Mouse (Mus musculus) myocyte (in vitro differentiated cells): Measurements from ENCODE around the gene C4b. TPM values are rescaled to one million over a fixed set of nuclear protein-coding genes. Genes with fewer than 3 reads are reported as not detected.
"Not testable (repeated sequence)": the region's sequence is repeated elsewhere in the genome, so short reads cannot be mapped to it uniquely, and the experiment has no call there.

Source experiments
- H3K27me3 ChIP-seq: one replicate; pipeline ENCODE4 v1.6.1; 2011; ENCODE audit not compliant: control insufficient read depth, insufficient read depth, insufficient read length
- H3K36me3 ChIP-seq: one replicate; pipeline ENCODE4 v1.6.1; 2011; ENCODE audit not compliant: control insufficient read depth, insufficient read depth
- H3K4me2 ChIP-seq: one replicate; pipeline ENCODE4 v1.6.1; 2011; ENCODE audit warnings: low read depth, control low read depth
- H3K4me3 ChIP-seq: one replicate; pipeline ENCODE4 v1.5.1; 2011; ENCODE audit warnings: mild to moderate bottlenecking, control low read depth, moderate library complexity
- H3K79me2 ChIP-seq: one replicate; pipeline ENCODE4 v1.6.1; 2011; ENCODE audit not compliant: control insufficient read depth, insufficient read depth
- H3ac ChIP-seq: one replicate; pipeline ENCODE4 v1.6.1; 2011; ENCODE audit not compliant: control insufficient read depth, insufficient read length
- CEBPB ChIP-seq: IDR thresholded peaks from 2 replicates; pipeline ENCODE4 v1.6.1; 2011; ENCODE audit warnings: mild to moderate bottlenecking, moderate library complexity; ENCODE audit not compliant: poor library complexity, insufficient read depth, severe bottlenecking
- E2F4 ChIP-seq: IDR thresholded peaks from one replicate; pipeline ENCODE4 v1.6.1; 2011; ENCODE audit warnings: mild to moderate bottlenecking, control low read depth, moderate library complexity; ENCODE audit not compliant: insufficient read depth
- MAX ChIP-seq: IDR thresholded peaks from one replicate; pipeline ENCODE4 v1.6.1; 2011; ENCODE audit warnings: low read depth, mild to moderate bottlenecking, control low read depth
- MYOD1 ChIP-seq, 3 experiments: IDR thresholded peaks; one replicate each; pipeline ENCODE4 v1.6.1; 2011; ENCODE audit warnings: control low read depth in 2 of 3, low read depth in 2 of 3, mild to moderate bottlenecking in 2 of 3, moderate library complexity in 1 of 3; ENCODE audit not compliant: insufficient read length in 2 of 3, control insufficient read depth in 1 of 3
- MYOG ChIP-seq, 3 experiments: IDR thresholded peaks; one replicate each; pipeline ENCODE4 v1.6.1; 2011; ENCODE audit warnings: control low read depth in 2 of 3, low read depth in 2 of 3, mild to moderate bottlenecking in 2 of 3; ENCODE audit not compliant: insufficient read length in 2 of 3, control insufficient read depth in 1 of 3, insufficient read depth in 1 of 3
- POLR2A ChIP-seq: IDR thresholded peaks from one replicate; pipeline ENCODE4 v1.6.1; 2011; ENCODE audit warnings: low read depth, mild to moderate bottlenecking, control low read depth, moderate library complexity; ENCODE audit not compliant: insufficient read length
- POLR2AphosphoS2 ChIP-seq: IDR thresholded peaks from one replicate; pipeline ENCODE4 v1.6.1; 2011; ENCODE audit warnings: low read depth, control low read depth; ENCODE audit not compliant: insufficient read length
- REST ChIP-seq: IDR thresholded peaks from one replicate; pipeline ENCODE4 v1.6.1; 2011; ENCODE audit warnings: mild to moderate bottlenecking, control low read depth, moderate library complexity; ENCODE audit not compliant: insufficient read depth, insufficient read length
- SRF ChIP-seq: IDR thresholded peaks from one replicate; pipeline ENCODE4 v1.6.1; 2011; ENCODE audit warnings: low read depth; ENCODE audit not compliant: control insufficient read depth, insufficient read length
- TCF12 ChIP-seq: IDR thresholded peaks from one replicate; pipeline ENCODE4 v1.6.1; 2011; ENCODE audit warnings: mild to moderate bottlenecking, control low read depth; ENCODE audit not compliant: poor library complexity, insufficient read depth, severe bottlenecking
- TCF3 ChIP-seq: IDR thresholded peaks from one replicate; pipeline ENCODE4 v1.6.1; 2011; ENCODE audit warnings: low read depth, control low read depth; ENCODE audit not compliant: insufficient read length
- USF1 ChIP-seq: IDR thresholded peaks from one replicate; pipeline ENCODE4 v1.6.1; 2011; ENCODE audit warnings: low read depth, mild to moderate bottlenecking, control low read depth, moderate library complexity
- polyA plus RNA-seq: library from polyadenylated mRNA; unstranded; fragments of >200 nt; fragmentation: generic; extraction: Trizol; gene quantifications from one replicate; pipeline ENCODE4 v1.2.1, GENCODE M21; 2012; ENCODE audit warnings: missing spikeins

C4b gene
- polyA plus RNA-seq, 1 experiment: not detected

DNA sequence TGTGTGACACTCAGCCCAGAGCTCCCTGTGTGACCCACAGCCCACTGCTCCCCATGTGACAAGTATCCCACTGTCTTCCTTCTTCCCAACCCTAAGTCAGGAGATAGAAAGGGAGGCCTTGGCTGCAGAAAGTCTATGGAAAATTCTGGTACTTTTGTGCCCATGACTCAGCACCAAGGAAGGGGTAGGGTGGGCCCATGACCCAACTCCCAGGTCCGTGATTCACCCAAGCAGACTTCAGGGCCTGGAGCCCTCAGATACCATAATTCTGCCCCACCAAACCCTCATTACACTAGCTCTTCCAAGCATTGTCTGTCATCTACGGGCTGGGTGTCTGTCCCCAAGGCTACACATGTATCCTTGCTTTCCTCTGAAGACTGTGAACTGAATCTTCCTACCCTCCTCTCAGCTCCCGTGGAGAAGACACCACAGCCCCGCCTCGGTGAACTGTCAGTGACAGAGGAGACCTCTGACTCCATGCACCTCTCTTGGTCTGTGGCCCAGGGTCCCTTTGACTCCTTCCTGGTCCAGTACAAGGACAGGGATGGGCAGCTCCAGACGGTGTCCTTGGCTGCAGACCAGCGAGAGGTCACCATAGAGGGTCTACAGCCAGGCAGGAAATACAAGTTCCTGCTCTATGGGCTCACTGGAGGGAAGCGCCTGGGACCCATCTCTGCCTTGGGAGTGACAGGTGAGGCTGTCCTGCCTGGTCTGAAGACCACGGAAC, 29.3 kb downstream of the C4b start:
- peaks cover 20% of the 10 kb centered on the region for H3K27me3 ChIP-seq
- not testable (repeated sequence) for H3K79me2 ChIP-seq, H3K4me2 ChIP-seq, H3K36me3 ChIP-seq, H3ac ChIP-seq, H3K4me3 ChIP-seq

DNA sequence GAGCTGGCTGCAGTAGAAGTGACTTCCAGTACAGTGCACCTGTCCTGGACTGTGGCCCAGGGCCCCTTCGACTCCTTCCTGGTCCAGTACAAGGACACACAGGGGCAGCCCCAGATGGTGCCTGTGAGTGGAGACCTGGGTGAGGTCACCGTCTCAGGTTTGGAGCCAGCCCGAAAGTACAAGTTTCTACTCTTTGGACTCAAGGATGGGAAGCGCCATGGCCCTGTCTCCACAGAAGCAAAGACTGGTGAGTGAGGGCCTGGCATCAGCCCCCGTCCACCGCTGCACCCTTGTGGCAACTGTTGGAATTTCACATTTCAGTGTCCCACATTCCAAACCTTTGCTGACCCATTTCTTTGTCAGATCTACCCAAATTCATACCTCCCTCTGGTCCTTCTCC, 30.7 kb downstream of the C4b start:
- TF ChIP-seq E2F4: no peak
- TF ChIP-seq CEBPB: no peak
- TF ChIP-seq USF1: no peak
- no peak for TF ChIP-seq POLR2A
- TF ChIP-seq MYOD1 (IDR thresholded peaks at IDR 0.05; ENCODE audit: control insufficient read depth in 1 of 3, insufficient read length in 2 of 3, low read depth in 2 of 3): no peak
- TF ChIP-seq REST: no peak
- TF ChIP-seq POLR2AphosphoS2: no peak
- no peak for TF ChIP-seq MYOG (IDR thresholded peaks at IDR 0.05; ENCODE audit: control insufficient read depth in 1 of 3, insufficient read depth in 1 of 3, insufficient read length in 2 of 3, low read depth in 2 of 3)
- TF ChIP-seq TCF12: no peak
- TF ChIP-seq MAX: no peak
- TF ChIP-seq TCF3: no peak
- TF ChIP-seq SRF: no peak
- Histone ChIP-seq H3K4me3 (no peak overlapping the region), H3K4me2 (no peak overlapping the region), H3K79me2 (no peaks in the 10 kb centered on the region), H3ac (no peak overlapping the region), H3K27me3 (peaks cover 23% of the 10 kb centered on the region), H3K36me3 (no peaks in the 10 kb centered on the region)

DNA sequence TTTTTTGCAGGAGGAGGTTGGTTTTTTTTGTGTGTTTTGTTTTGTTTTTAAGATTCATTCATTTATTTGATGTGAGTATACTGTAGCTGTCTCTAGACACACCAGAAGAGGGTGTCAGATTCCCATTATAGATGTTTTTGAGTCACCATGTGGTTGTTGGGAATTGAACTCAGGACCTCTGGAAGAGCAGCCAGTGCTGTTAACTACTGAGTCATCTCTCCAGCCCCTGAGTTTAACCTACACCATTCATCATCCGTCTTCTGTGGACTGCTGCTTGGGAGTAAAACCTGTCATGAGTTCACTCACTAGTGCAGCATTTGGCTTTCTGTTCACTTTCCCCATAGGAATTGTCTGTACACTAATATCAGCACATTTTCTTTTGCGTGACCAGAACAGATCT, 37.2 kb downstream of the C4b start:
- H3K27me3 ChIP-seq: peaks cover 31% of the 10 kb centered on the region
- H3K79me2 ChIP-seq, H3K4me2 ChIP-seq: not testable (repeated sequence)

DNA sequence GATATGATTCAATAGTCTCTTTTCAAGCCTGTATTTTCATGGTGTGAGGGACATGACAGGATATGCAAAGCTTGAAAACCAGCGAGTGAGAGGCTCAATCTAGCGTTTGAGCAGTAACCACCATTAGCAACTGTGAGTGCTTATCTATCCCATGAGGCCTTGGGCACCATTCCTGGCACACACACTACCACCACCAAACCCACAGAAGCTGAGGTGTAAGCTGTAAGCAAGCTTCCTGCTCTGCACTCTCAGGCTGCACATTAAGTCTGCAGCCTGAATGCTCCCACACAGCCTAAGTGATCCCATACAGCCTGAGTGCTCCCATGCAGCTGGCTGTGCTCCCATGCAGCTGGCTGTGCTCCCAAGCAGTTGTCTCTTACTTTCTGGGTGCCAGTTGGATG, 43.0 kb downstream of the C4b start:
- no peak for TF ChIP-seq REST
- H3ac ChIP-seq: no peak overlapping the region
- H3K4me3 ChIP-seq: no peak overlapping the region
- H3K27me3 ChIP-seq: peaks cover 66% of the 10 kb centered on the region
- no peak overlapping the region for H3K4me2 ChIP-seq
- no peaks in the 10 kb centered on the region for H3K36me3 ChIP-seq
- H3K79me2 ChIP-seq: no peaks in the 10 kb centered on the region

More for the DNA sequence above, 37.2 kb downstream of the C4b start:
- H3ac ChIP-seq, H3K36me3 ChIP-seq, H3K4me3 ChIP-seq: not testable (repeated sequence)

DNA sequence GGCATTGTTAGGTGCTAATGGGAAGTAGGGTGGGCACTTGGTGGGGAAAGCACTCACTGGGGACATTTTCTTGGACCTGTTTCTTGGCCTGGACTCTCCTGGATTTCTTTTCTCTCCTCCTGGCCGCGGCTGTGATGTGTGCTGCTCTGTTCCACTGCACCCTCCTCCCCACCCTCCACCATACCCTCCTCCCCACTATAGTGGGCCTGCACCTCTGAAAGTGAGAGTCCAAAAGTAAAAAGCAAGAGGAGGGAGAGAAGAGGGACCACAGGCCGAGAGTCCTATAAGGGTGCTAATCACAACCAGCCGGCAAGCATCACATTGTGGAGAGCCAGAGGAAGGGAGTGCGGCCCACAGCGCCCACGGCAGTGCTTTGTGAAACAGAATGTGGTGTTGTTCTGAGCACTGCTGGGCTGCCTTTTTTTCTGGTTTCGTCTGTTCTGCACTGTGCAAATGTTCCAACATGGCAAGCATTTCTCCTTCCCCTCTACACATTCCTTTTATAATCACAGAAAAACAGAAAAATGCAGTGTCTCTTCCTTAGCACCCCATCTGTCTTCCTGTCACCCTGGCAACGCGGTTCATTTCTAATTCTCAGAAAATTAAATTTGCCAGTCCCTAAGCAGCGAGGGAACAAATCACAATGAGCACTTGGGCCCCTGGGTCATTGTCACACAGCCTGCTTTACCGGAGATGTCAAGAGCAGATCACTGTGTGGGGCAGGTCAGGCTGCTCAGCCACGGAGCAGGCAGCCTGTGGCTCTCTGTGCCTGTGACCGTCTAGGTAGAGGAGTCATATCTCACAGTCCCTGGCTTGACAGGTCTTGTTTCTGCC, 43.9 kb downstream of the C4b start:
- Histone ChIP-seq H3K27me3 (peaks cover 75% of the 10 kb centered on the region), H3K79me2 (no peaks in the 10 kb centered on the region), H3K36me3 (no peaks in the 10 kb centered on the region), H3ac (no peak overlapping the region), H3K4me2 (no peak overlapping the region), H3K4me3 (no peak overlapping the region)
- no peak for TF ChIP-seq MYOG (IDR thresholded peaks at IDR 0.05; ENCODE audit: control insufficient read depth in 1 of 3, insufficient read depth in 1 of 3, insufficient read length in 2 of 3, low read depth in 2 of 3)
- no peak for TF ChIP-seq CEBPB
- no peak for TF ChIP-seq POLR2A
- TF ChIP-seq E2F4: no peak
- TF ChIP-seq REST: no peak
- no peak for TF ChIP-seq TCF3
- TF ChIP-seq SRF: no peak
- TF ChIP-seq MYOD1 (IDR thresholded peaks at IDR 0.05; ENCODE audit: control insufficient read depth in 1 of 3, insufficient read length in 2 of 3, low read depth in 2 of 3): no peak
- TF ChIP-seq USF1: no peak
- TF ChIP-seq MAX: no peak
- TF ChIP-seq TCF12: no peak
- TF ChIP-seq POLR2AphosphoS2: no peak

DNA sequence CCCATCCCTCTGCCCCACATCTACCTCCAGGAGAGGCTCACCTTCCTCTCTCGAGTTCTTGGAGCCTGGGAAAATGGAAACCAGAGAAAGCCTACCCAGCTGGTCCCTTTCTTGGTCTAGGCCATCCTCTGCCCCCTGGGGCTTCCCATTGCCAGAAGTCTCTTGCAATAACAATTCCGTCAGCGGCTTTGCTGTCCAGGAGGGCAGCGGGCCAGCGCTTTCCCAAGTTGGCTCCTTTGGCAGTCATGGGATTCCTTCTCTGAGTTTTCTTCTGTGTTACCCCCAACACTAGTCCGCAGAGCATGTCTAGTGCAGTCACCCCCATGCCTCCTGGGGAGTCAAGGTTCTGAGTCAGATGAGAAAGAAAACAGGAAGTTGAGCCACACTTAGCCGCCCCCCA, 50.8 kb downstream of the C4b start:
- Histone ChIP-seq H3K4me2 (no peak overlapping the region), H3K36me3 (no peaks in the 10 kb centered on the region), H3K4me3 (no peak overlapping the region), H3K27me3 (peaks cover 92% of the 10 kb centered on the region), H3K79me2 (no peaks in the 10 kb centered on the region), H3ac (no peak overlapping the region)
- TF ChIP-seq TCF12 (no peak), POLR2A (no peak), MYOG (IDR thresholded peaks at IDR 0.05; ENCODE audit: control insufficient read depth in 1 of 3, insufficient read depth in 1 of 3, insufficient read length in 2 of 3, low read depth in 2 of 3) (no peak), TCF3 (no peak), CEBPB (no peak), REST (no peak), E2F4 (no peak), USF1 (no peak), POLR2AphosphoS2 (no peak), MYOD1 (IDR thresholded peaks at IDR 0.05; ENCODE audit: control insufficient read depth in 1 of 3, insufficient read length in 2 of 3, low read depth in 2 of 3) (no peak), MAX (no peak)
